9 mouse cellular contexts compared by ENCODE assay signal in the genomic region with DNA sequence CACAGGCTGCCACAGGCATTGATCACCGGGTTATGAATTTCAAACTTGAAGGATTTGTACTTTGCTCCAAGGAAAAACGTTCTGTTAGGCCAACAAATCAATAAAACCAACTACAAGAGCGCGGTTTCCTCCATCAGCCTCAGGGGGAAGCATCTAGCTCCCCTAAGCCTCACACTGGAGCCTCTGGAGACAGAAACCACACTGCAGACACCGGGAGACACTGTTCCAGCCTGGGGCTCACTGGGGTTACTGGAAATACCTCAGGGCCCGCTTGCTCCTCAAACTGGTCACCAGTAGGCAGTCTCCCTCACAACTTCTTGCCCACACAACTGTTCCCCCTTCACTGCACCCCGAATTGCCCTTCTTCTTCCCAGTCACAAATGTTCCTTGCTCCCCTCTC. TPM values are rescaled to one million over a fixed set of nuclear protein-coding genes. Genes with fewer than 3 reads are reported as not detected.
DNase-seq lines count a peak whose midpoint lies in the region; ATAC-seq and TF ChIP-seq lines count a peak whose summit lies in the region.
"Had no signal": no experiment of that assay in that cellular context is flagged by ENCODE, and none has a peak within 500 bp of the region (broad histone marks: within the 10 kb centered on the region; RNA-seq: fewer than 3 reads in every experiment).

No protein-coding gene starts in this region.

- intact Hi-C loops in heart, postnatal 10 days (cut with DNase I): loop anchor here (2.0 kb wide), 2 partner anchors 33 to 69 kb away; no protein-coding TSS in a partner anchor

- H3K4me2 ChIP-seq in heart, embryonic 13.5 days: peak overlapping the region; percentile 93
- peak overlapping the region; percentile 81 for H3K4me2 ChIP-seq in forebrain, postnatal 0 days (ENCODE audit: low read depth)
- peak overlapping the region; percentile 97 for H3K4me2 ChIP-seq in liver, postnatal 0 days (ENCODE audit: low read depth, low read length)

- H3K27me3 ChIP-seq in heart, embryonic 13.5 days (replicated peaks): peaks cover 25% of the 10 kb centered on the region
- H3K27me3 ChIP-seq in G1E (ENCODE audit: insufficient read depth, low read length): peaks cover 83% of the 10 kb centered on the region
- H3K27me3 ChIP-seq in forebrain, postnatal 0 days (ENCODE audit: insufficient read depth, low read length): no peaks in the 10 kb centered on the region
- peaks cover 16% of the 10 kb centered on the region for H3K27me3 ChIP-seq in liver, postnatal 0 days (ENCODE audit: insufficient read depth, low read length)
- no peaks in the 10 kb centered on the region for H3K27me3 ChIP-seq in thymus, adult 2 months (ENCODE audit: control insufficient read depth, insufficient read depth, low read length)
- H3K27me3 ChIP-seq: Patski had no signal

- TF ChIP-seq POLR2A in thymus, adult 2 months (IDR thresholded peaks at IDR 0.05; ENCODE audit: control insufficient read depth, extremely low read depth, insufficient read depth, low read length, poor library complexity): no peak

- no peaks in the 10 kb centered on the region for H3K9me3 ChIP-seq in heart, embryonic 13.5 days
- no peaks in the 10 kb centered on the region for H3K9me3 ChIP-seq in G1E (replicated peaks)
- H3K9me3 ChIP-seq in forebrain, postnatal 0 days (ENCODE audit: low read length): no peaks in the 10 kb centered on the region
- H3K9me3 ChIP-seq in liver, postnatal 0 days (ENCODE audit: low read length): no peaks in the 10 kb centered on the region

- ATAC-seq in heart, embryonic 13.5 days (ENCODE audit: extremely low read depth, insufficient number of reproducible peaks, low FRiP score, low TSS enrichment): no peak
- no peak for ATAC-seq in G1E (ENCODE audit: extremely low read depth, insufficient number of reproducible peaks, low FRiP score, poor library complexity, severe bottlenecking)
- peak; percentile 61 for ATAC-seq in forebrain, postnatal 0 days
- ATAC-seq in liver, postnatal 0 days: no peak

- no peak for TF ChIP-seq EP300 in liver, postnatal 0 days (IDR thresholded peaks at IDR 0.05; ENCODE audit: low read depth)

- no peak for DNase-seq in heart, postnatal 10 days
- no peak for DNase-seq in G1E (ENCODE audit: low spot score)
- DNase-seq in forebrain, postnatal 0 days: peak; percentile 71
- DNase-seq in liver, postnatal 0 days: no peak
- no peak for DNase-seq in thymus, adult 2 months
- no peak for DNase-seq in left cerebral cortex, adult 18-20 months (ENCODE audit: low spot score in 2 of 2)
- no peak for DNase-seq in ovary, postnatal 36 days (ENCODE audit: low spot score)

- TF ChIP-seq CTCF in G1E (IDR thresholded peaks at IDR 0.05; ENCODE audit: low read depth, low read length): no peak
- peak; percentile 32 for TF ChIP-seq CTCF in forebrain, postnatal 0 days (IDR thresholded peaks at IDR 0.05; ENCODE audit: low read depth)
- no peak for TF ChIP-seq CTCF in liver, postnatal 0 days (IDR thresholded peaks at IDR 0.05; ENCODE audit: low read depth)
- no peak for TF ChIP-seq CTCF in thymus, adult 2 months (IDR thresholded peaks at IDR 0.05; ENCODE audit: borderline replicate concordance, control insufficient read depth, extremely low read depth, insufficient read depth, low read length, poor library complexity)

- H3K4me1 ChIP-seq in heart, embryonic 13.5 days: peaks cover 14% of the 10 kb centered on the region
- H3K4me1 ChIP-seq in G1E (ENCODE audit: insufficient read depth, low read depth, low read length): peaks cover 20% of the 10 kb centered on the region
- H3K4me1 ChIP-seq in forebrain, postnatal 0 days (ENCODE audit: insufficient read depth): peaks cover 54% of the 10 kb centered on the region
- H3K4me1 ChIP-seq in liver, postnatal 0 days (ENCODE audit: insufficient read depth): peaks cover 7% of the 10 kb centered on the region
- H3K4me1 ChIP-seq in thymus, adult 2 months (replicated peaks; ENCODE audit: control insufficient read depth, insufficient read depth, low read length): peaks cover 16% of the 10 kb centered on the region

- H3K4me3 ChIP-seq in heart, embryonic 13.5 days: peak overlapping the region; percentile 61
- peak overlapping the region; percentile 66; the same call in 1 of the 2 replicates for H3K4me3 ChIP-seq in G1E (ENCODE audit: low read depth, low read length)
- peak overlapping the region; percentile 47 for H3K4me3 ChIP-seq in forebrain, postnatal 0 days (ENCODE audit: low read depth, low read length)
- H3K4me3 ChIP-seq in liver, postnatal 0 days (ENCODE audit: low read depth, low read length): peak overlapping the region; percentile 53
- H3K4me3 ChIP-seq in thymus, adult 2 months (ENCODE audit: control insufficient read depth, insufficient read depth, low read length): no peak overlapping the region

- no peaks in the 10 kb centered on the region for H3K36me3 ChIP-seq in heart, embryonic 13.5 days
- H3K36me3 ChIP-seq in G1E (replicated peaks): no peaks in the 10 kb centered on the region
- H3K36me3 ChIP-seq in forebrain, postnatal 0 days (ENCODE audit: insufficient read depth): no peaks in the 10 kb centered on the region
- H3K36me3 ChIP-seq in liver, postnatal 0 days (replicated peaks; ENCODE audit: insufficient read depth, low read length): no peaks in the 10 kb centered on the region
- no peaks in the 10 kb centered on the region for H3K36me3 ChIP-seq in thymus, adult 2 months (ENCODE audit: control insufficient read depth, insufficient read depth, low read length)

- 28% methylated on average over 7 of the region's 7 CpGs for WGBS in heart, embryonic 13.5 days
- WGBS in forebrain, postnatal 0 days: 12% methylated on average over 7 of the region's 7 CpGs
- 15% methylated on average over 7 of the region's 7 CpGs for WGBS in liver, postnatal 0 days (ENCODE audit: insufficient replicate concordance)
- 23% methylated on average over 7 of the region's 7 CpGs for WGBS in thymus, adult 2 months

- H3K27ac ChIP-seq in heart, embryonic 13.5 days (replicated peaks): peak overlapping the region; percentile 70
- peak overlapping the region; percentile 98 for H3K27ac ChIP-seq in forebrain, postnatal 0 days (ENCODE audit: low read depth, low read length)
- H3K27ac ChIP-seq in liver, postnatal 0 days (ENCODE audit: low read depth): no peak overlapping the region
- no peak overlapping the region for H3K27ac ChIP-seq in thymus, adult 2 months (ENCODE audit: control insufficient read depth, insufficient read depth, low read length)

- H3K9ac ChIP-seq in heart, embryonic 13.5 days: peak overlapping the region; percentile 82
- H3K9ac ChIP-seq in forebrain, postnatal 0 days: peak overlapping the region; percentile 75
- H3K9ac ChIP-seq in liver, postnatal 0 days (replicated peaks): no peak overlapping the region

RNA-seq across cellular contexts. Expression of a gene that starts 3.0 kb away (rescaled TPM):
- 0.07 and 0.28 TPM in 2 replicates for polyA plus RNA-seq in heart, embryonic 13.5 days (2015; fragmentation: Nextera tagmentation; extraction: Ambion mirVana)
- total RNA-seq in heart, postnatal 10 days (2021): under 1 TPM; 0.02 to 0.10 TPM
- 0.73 and 1.1 TPM in 2 replicates for total RNA-seq in G1E (2014; fragmentation: Nextera tagmentation)
- 2.6 and 3.2 TPM in 2 replicates for total RNA-seq in G1E (2017)
- 0.06 and 0.13 TPM in 2 replicates for polyA plus RNA-seq in G1E (2012)
- total RNA-seq in forebrain, postnatal 0 days (2014; rRNA removed): 9.5 and 12.3 TPM in 2 replicates
- 1.8 and 3.0 TPM in 2 replicates for polyA plus RNA-seq in forebrain, postnatal 0 days (2015; fragmentation: Nextera tagmentation; extraction: Ambion mirVana)
- polyA plus RNA-seq in liver, postnatal 0 days (2015; fragmentation: Nextera tagmentation; extraction: Ambion mirVana): 0.04 and 0.05 TPM in 2 replicates
- 0.28 and 0.39 TPM in 2 replicates for polyA plus RNA-seq in thymus, adult 2 months (2012; rRNA removed)
- 1 to 10 TPM; 2.2 to 3.7 TPM for total RNA-seq in left cerebral cortex, adult 18-20 months (2021)

RNA-seq across cellular contexts. Expression of a gene that starts 14.0 kb away (rescaled TPM):
- polyA plus RNA-seq in heart, embryonic 13.5 days (2015; fragmentation: Nextera tagmentation; extraction: Ambion mirVana): 56.2 and 59.9 TPM in 2 replicates
- 100 to 1,000 TPM in 1 of 2 experiments, 10 to 100 TPM in 1; 97.6 to 115 TPM for total RNA-seq in heart, postnatal 10 days (2021)
- total RNA-seq in G1E (2014; fragmentation: Nextera tagmentation): 0.29 and 0.68 TPM in 2 replicates
- total RNA-seq in G1E (2017): 0.27 and 0.29 TPM in 2 replicates
- 0.36 and 0.56 TPM in 2 replicates for polyA plus RNA-seq in G1E (2012)
- total RNA-seq in forebrain, postnatal 0 days (2014; rRNA removed): 137 and 184 TPM in 2 replicates
- 149 and 171 TPM in 2 replicates for polyA plus RNA-seq in forebrain, postnatal 0 days (2015; fragmentation: Nextera tagmentation; extraction: Ambion mirVana)
- 0.19 and 0.20 TPM in 2 replicates for polyA plus RNA-seq in liver, postnatal 0 days (2015; fragmentation: Nextera tagmentation; extraction: Ambion mirVana)
- 3.7 and 8.7 TPM in 2 replicates for polyA plus RNA-seq in thymus, adult 2 months (2012; rRNA removed)
- 10 to 100 TPM; 51.9 to 65.6 TPM for total RNA-seq in left cerebral cortex, adult 18-20 months (2021)

RNA-seq across cellular contexts. Expression of a gene that starts 34.1 kb away (rescaled TPM):
- 16.8 TPM in 2 replicates for polyA plus RNA-seq in heart, embryonic 13.5 days (2015; fragmentation: Nextera tagmentation; extraction: Ambion mirVana)
- total RNA-seq in heart, postnatal 10 days (2021): 1 to 10 TPM; 5.9 to 6.8 TPM
- total RNA-seq in G1E (2014; fragmentation: Nextera tagmentation): 20.5 and 26.1 TPM in 2 replicates
- total RNA-seq in G1E (2017): 9.6 and 9.8 TPM in 2 replicates
- polyA plus RNA-seq in G1E (2012): 15.7 and 22.0 TPM in 2 replicates
- 10.5 and 13.1 TPM in 2 replicates for total RNA-seq in forebrain, postnatal 0 days (2014; rRNA removed)
- polyA plus RNA-seq in forebrain, postnatal 0 days (2015; fragmentation: Nextera tagmentation; extraction: Ambion mirVana): 14.6 and 17.3 TPM in 2 replicates
- polyA plus RNA-seq in liver, postnatal 0 days (2015; fragmentation: Nextera tagmentation; extraction: Ambion mirVana): 8.1 and 10.0 TPM in 2 replicates
- polyA plus RNA-seq in thymus, adult 2 months (2012; rRNA removed): 41.2 and 48.5 TPM in 2 replicates
- total RNA-seq in left cerebral cortex, adult 18-20 months (2021): 10 to 100 TPM in 1 of 2 experiments, 1 to 10 TPM in 1; 9.2 to 10.7 TPM

RNA-seq across cellular contexts. Expression of a gene that starts 34.2 kb away (rescaled TPM):
- 82.6 and 86.5 TPM in 2 replicates for polyA plus RNA-seq in heart, embryonic 13.5 days (2015; fragmentation: Nextera tagmentation; extraction: Ambion mirVana)
- 10 to 100 TPM; 32.5 to 45.2 TPM for total RNA-seq in heart, postnatal 10 days (2021)
- total RNA-seq in G1E (2014; fragmentation: Nextera tagmentation) (228 and 271 TPM in 2 replicates), G1E (2017) (52.1 and 57.4 TPM in 2 replicates)
- polyA plus RNA-seq in G1E (2012): 141 and 175 TPM in 2 replicates
- total RNA-seq in forebrain, postnatal 0 days (2014; rRNA removed): 40.1 and 43.1 TPM in 2 replicates
- polyA plus RNA-seq in forebrain, postnatal 0 days (2015; fragmentation: Nextera tagmentation; extraction: Ambion mirVana): 52.4 and 59.8 TPM in 2 replicates
- polyA plus RNA-seq in liver, postnatal 0 days (2015; fragmentation: Nextera tagmentation; extraction: Ambion mirVana): 32.6 and 33.5 TPM in 2 replicates
- 266 and 303 TPM in 2 replicates for polyA plus RNA-seq in thymus, adult 2 months (2012; rRNA removed)
- 10 to 100 TPM; 22.9 to 25.9 TPM for total RNA-seq in left cerebral cortex, adult 18-20 months (2021)

RNA-seq across cellular contexts. Expression of a gene that starts 59.8 kb away (rescaled TPM):
- 24.5 and 25.0 TPM in 2 replicates for polyA plus RNA-seq in heart, embryonic 13.5 days (2015; fragmentation: Nextera tagmentation; extraction: Ambion mirVana)
- total RNA-seq in heart, postnatal 10 days (2021): 10 to 100 TPM; 29.9 to 36.5 TPM
- total RNA-seq in G1E (2014; fragmentation: Nextera tagmentation) (84.5 and 116 TPM in 2 replicates), G1E (2017) (3.6 and 4.8 TPM in 2 replicates)
- 50.0 and 54.6 TPM in 2 replicates for polyA plus RNA-seq in G1E (2012)
- 38.9 and 74.0 TPM in 2 replicates for total RNA-seq in forebrain, postnatal 0 days (2014; rRNA removed)
- 83.2 and 106 TPM in 2 replicates for polyA plus RNA-seq in forebrain, postnatal 0 days (2015; fragmentation: Nextera tagmentation; extraction: Ambion mirVana)
- polyA plus RNA-seq in liver, postnatal 0 days (2015; fragmentation: Nextera tagmentation; extraction: Ambion mirVana): 4.0 and 5.3 TPM in 2 replicates
- 3.4 and 4.2 TPM in 2 replicates for polyA plus RNA-seq in thymus, adult 2 months (2012; rRNA removed)
- 100 to 1,000 TPM; 392 to 424 TPM for total RNA-seq in left cerebral cortex, adult 18-20 months (2021)

Comparison
In these comparisons a context has a peak if more than half of its experiments do, and no peak if none do; other contexts are left out.
1. H3K27ac ChIP-seq: peak in heart, embryonic 13.5 days (single experiment) and forebrain, postnatal 0 days (single experiment); none in liver, postnatal 0 days (single experiment) and thymus, adult 2 months (single experiment).
2. Peak in every context shown above with its lines, with median percentiles within 50 percentile points of each other: H3K4me2 ChIP-seq.